Mouse (Mus musculus): ENCODE results near the gene Mphosph9.

The Mphosph9 gene

DNA sequence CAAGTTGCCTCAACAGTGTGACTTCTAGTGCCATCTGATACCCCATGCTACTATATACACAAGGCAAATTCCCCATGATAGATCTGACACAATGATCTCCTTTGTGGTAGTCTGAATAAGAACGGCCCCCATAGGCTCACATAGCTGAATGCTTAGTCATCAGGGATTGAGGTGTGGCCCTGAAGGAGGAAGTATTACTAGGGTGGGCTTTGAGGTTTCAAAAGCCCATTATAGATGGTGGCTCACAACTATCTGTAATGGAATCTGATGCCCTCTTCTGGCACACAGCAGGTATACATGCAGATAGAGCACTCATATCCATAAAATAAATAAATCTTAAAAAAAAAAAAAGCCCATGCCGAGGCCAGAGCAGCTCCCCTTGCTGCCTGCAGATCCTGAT lies 68.6 kb downstream of the Mphosph9 start:
- POLR2A ChIA-PET = interaction anchor here in 1 of 4 experiments (1.0 to 1.6 kb wide), 2 partner anchors 10 to 11 kb away, joined by 4 to 6 read pairs; no protein-coding TSS in a partner anchor
- CTCF ChIA-PET = interaction anchor here in 3 of 4 experiments (0.6 to 2.1 kb wide), 4 partner anchors 9 to 97 kb away, joined by 3 to 6 read pairs (median 4); no protein-coding TSS in a partner anchor

DNA sequence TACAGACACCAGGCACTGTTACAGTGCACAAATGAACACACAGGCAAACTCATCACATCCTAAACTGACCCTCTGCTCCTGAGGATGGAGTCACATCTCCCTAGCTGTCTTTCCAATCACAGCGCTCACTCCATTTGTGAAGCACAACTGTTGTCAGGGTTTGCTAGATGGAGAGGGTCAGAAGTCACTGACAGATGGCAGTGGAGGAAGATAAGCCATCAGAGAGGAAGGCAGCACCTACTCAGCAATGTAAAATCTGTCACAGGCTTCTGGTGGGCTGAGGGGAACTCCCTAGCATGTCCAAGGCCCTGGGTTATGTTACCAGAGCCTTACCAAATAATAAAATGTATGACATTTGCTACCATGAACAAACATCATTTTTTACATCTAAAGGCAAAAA lies 69.7 kb downstream of the Mphosph9 start:
- CTCF ChIA-PET = interaction anchor here in 1 of 4 experiments (0.8 kb wide), 1 partner anchor 95 kb away, joined by 5 read pairs; no protein-coding TSS in a partner anchor
- POLR2A ChIA-PET = interaction anchor here in 1 of 4 experiments (1.6 kb wide), 1 partner anchor 10 kb away, joined by 6 read pairs; no protein-coding TSS in a partner anchor

DNA sequence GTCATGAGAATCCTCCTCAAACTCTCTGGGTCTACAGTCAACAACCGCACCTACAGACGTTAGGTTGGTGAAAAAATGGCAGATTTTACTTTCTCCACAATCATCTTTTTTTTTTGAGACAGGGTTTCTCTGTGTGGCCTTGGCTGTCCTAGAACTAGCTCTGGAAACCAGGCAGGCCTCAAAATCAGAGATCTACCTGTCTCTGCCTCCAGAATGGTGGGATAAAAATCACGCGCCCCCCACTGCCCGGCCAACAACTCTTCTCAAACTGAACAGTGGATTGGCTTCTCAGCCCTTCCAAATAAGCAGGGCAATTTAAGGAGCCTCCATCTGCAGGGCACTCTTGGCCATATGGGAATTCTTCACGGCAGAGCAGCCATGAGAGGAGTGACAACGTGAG lies 72.6 kb downstream of the Mphosph9 start:
- POLR2A ChIA-PET = no interaction called here
- CTCF ChIA-PET = no interaction called here

DNA sequence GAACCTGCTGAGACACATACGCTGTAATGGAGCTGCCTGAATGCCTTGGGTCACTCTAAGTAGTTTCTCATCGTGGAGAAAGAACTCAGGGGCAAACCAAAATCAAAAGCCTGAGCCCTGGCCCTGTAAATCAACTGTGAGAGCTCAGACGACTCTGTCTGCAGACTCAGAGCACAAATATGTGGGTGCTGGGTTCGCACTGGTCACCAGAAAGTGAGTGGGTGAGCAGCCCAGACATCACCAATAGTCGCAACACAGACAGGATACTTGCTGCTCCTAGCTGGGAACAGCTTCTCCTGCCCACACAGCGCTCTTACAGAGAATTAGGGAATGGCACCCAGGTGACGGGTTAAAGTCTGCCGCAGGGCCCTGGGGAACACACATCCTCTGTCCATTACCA lies 74.2 kb downstream of the Mphosph9 start:
- POLR2A ChIA-PET = interaction anchor here in 2 of 4 experiments (0.5 to 2.1 kb wide), 12 partner anchors 9 to 1431 kb away, joined by 3 to 7 read pairs (median 4); partner anchors contain the start of genes 2810006K23Rik (in 1 of the 2) and Mphosph9 (in 1 of the 2)

DNA sequence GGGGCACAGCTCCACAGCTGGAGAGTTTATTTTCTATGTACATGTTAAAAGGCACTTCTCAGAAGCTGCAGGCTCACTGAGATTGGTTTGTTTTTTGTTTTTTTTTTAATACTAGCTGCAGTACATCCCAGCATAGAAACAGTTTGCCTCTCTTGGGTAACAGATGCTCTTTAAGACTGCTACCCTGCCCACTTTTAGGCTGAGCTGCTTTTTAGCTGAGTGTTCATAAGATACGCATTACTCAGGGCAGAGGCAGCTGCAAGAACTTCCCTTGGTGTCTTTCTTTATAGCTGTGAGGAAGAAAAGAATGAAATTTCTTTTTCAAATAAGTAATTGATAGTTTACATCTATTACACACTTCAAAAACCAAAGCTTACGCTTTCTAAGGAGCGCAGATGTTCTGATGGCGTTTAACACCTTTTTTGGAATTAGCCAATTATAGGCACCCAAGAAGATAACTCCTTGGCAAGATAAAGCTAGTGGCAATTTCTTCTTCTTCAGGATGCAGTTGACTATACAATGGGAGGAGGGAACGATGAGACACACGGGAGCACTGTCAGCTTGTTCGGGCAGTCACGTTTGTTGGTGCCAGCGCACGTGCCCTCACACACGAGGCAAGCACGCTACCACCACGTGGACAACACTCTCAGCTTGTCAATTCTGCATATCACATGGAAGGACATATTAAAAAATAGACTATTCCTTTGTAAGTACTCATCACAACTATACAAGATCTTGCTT lies 75.0 kb downstream of the Mphosph9 start:
- ChIA-PET CTCF (interaction anchor here in 3 of 4 experiments (0.6 to 1.2 kb wide), 4 partner anchors 90 to 622 kb away, joined by 3 to 7 read pairs (median 4); no protein-coding TSS in a partner anchor), POLR2A (interaction anchor here in 2 of 4 experiments (0.6 to 2.1 kb wide), 10 partner anchors 8 to 104 kb away, joined by 3 to 7 read pairs (median 4); partner anchors contain the start of genes 2810006K23Rik (in 1 of the 2) and Mphosph9 (in 1 of the 2))

More for the DNA sequence above, 74.2 kb downstream of the Mphosph9 start:
- CTCF ChIA-PET = interaction anchor here in 2 of 4 experiments (1.1 to 1.2 kb wide), 2 partner anchors 91 kb away, joined by 3 read pairs; no protein-coding TSS in a partner anchor

DNA sequence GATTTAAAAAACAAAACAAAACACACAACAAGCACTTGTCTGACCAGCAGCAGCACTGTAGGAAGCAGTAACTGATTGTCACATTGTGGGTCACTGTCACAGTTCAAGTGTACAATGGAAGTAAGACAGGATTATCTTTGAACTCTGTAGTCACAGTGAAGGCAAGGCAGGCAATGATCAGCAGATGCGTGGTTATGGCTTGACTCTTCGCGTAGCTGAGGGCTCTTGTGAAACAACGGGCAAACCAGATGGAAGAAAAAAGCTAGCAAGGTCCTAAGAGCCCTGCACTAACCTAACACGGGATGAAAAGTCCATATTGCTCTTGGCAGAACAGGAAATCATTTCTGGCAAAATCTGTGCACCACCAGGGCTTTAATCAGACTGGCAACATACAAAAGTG lies 76.7 kb downstream of the Mphosph9 start:
- ChIA-PET CTCF (no interaction called here), POLR2A (interaction anchor here in 3 of 4 experiments (0.6 to 1.6 kb wide), 7 partner anchors 9 to 249 kb away, joined by 3 to 8 read pairs (median 4); partner anchors contain the start of genes 2810006K23Rik (in 1 of the 3) and Mphosph9 (in 1 of the 3))

DNA sequence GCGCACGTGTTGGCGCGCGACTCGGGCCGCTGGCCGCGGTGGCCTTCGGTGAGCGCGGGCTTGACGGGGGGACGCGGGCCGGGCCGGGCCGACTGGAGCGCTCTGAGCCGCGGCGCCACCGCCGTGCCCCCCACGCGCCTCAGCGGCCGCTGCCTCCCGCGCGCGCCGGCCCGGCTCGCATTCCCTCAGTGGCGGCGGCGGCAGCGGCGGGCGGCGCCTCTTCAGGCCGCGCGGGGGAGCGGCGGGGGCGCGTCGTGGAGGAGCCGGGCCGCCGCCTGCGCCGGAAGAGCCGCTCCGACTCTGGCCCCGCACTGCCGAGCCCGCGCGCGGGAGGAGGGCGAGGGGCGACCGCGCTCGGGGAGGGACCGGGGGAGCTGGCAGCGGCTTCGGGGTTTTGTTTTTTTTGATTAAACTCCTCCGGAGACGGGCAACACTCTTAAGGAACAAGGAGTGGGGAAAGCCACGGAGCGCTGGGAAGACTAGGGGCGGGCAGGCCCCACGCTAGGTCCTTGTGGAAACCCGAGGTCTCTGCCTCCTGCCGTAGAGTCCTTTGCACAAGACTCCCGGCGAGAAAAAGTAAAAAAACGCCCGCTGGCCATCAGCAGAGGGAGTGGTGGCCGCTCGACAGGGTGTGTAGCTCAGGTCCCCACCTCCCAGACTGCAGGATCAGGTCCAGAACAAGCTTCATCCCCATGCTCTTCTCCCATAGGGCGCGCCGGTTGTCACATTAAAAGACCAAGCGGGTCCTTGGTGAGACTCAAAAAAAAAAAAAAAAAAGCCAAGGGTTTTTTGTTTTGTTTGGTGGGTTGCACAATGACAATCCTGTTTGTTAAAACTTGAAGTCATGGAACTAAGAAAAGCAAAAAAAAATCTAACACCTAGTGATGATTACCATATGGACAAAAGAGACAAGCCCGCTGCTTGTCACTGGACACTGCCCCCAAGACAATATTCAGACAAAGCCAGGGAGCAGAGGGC lies 77.9 kb downstream of the Mphosph9 start, which contains the start of gene Pitpnm2:
Gene Pitpnm2, minus strand, starts transcription at position 147 of the 978 bp plus-strand sequence.
- ChIA-PET CTCF (interaction anchor here in 2 of 4 experiments (0.6 to 0.8 kb wide), 8 partner anchors 9 to 1118 kb away, joined by 3 to 4 read pairs (median 3); partner anchors contain the start of gene Rhof (in 1 of the 2)), POLR2A (interaction anchor here (0.6 to 1.9 kb wide), 20 partner anchors 9 to 963 kb away, joined by 3 to 8 read pairs (median 4); partner anchors contain the start of genes 2810006K23Rik (in 1 of the 4) and Mphosph9 (in 1 of the 4))

DNA sequence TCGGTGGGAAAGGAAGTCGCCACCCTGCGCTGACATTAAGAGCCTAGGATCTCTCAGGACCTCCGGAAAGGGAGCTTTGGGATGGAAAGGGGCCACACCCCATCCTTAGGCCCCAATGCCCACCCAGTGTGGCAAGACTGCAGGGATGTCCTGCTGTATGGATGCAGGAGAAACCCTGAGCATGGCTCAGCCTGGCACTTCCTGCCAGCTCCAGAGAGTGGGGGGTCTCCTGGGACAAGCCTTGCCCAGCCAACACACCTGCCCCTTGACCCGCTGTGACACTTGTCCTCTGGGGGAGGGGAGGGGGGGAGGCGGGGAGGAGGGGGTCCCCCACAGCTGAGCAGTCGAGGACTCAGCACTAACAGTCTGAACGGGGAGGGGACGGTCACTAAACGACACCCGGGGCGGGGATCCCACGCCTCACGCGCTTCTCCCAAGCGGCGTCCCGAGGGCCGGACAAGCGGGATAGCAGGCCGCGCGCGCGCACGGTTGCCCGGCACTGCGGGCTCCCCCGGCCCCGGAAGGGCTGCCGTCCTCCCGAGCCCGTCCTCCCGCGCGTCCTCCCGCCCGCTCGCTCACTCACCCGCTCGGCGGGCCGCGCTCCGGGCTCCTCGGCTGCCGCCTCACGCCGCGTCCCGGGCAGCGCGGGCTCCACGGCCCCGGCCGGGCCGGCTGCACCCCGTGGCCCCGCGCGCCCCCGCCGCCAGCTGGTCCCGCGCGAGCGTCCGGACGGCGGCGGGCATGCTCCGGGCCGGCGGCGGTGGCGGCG lies 78.7 kb downstream of the Mphosph9 start:
- ChIA-PET CTCF (interaction anchor here in 1 of 4 experiments (0.6 kb wide), 1 partner anchor 35 kb away, joined by 5 read pairs; no protein-coding TSS in a partner anchor), POLR2A (interaction anchor here in 3 of 4 experiments (0.5 to 2.0 kb wide), 17 partner anchors 10 to 610 kb away, joined by 3 to 7 read pairs (median 3); partner anchors contain the start of genes 2810006K23Rik (in 1 of the 3), Mphosph9 (in 1 of the 3) and Rsrc2 (in 1 of the 3))

DNA sequence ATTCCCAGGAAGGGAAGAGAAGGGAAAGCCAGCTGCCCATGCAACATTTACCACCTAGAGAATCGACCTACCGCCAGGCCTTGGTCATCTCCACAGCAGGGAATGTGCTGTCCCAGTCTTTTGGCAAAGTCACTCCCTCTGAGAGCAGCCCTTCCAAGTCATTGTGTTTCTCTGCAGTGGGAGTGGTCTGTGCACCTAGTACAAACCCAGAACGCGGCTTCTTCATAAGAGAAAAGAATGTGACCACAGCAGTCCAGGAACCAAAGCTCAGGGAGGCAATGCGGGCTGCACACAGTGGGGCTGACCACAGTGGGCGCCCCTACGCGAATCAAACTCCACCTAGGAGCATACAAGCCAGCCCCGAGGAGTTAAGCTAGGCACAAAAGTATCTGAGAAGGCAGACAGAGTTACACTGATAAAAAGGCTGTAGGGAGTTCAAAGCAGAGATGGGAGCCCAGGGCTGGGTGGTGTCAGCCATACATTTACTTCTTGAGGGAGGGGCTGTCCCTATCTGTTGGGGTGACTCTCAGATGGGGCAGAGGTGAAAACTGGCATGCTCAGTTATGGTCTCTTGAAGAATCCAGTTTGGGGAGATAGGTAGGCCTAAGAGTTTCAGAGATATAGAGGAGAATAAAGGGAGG lies 79.7 kb downstream of the Mphosph9 start:
- POLR2A ChIA-PET = interaction anchor here in 3 of 4 experiments (0.6 to 2.0 kb wide), 12 partner anchors 10 to 175 kb away, joined by 3 to 7 read pairs (median 4); partner anchors contain the start of genes 2810006K23Rik (in 1 of the 3) and Mphosph9 (in 1 of the 3)
- CTCF ChIA-PET = interaction anchor here in 1 of 4 experiments (0.6 kb wide), 2 partner anchors 34 to 376 kb away, joined by 3 to 5 read pairs; no protein-coding TSS in a partner anchor

DNA sequence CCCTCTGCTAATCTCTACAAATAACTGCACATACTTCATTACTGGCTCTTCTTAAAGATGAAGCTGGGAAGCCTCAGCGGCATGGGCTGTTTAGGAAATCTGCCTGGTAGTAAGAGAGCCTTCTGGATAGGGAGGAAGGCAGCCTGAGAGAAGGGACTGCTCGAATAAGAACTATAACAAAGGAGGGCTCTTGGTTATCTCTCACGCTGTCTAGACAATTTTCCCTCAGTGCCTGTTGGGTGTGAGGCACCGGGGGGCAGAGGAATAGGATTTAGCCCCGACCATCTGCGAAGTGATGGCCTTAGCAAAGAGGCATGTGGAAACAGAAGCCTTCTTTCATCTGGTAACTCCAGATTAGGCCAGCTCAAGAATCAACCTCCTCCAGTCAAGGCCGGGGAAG lies 80.5 kb downstream of the Mphosph9 start:
- ChIA-PET CTCF (interaction anchor here in 2 of 4 experiments (0.6 to 0.7 kb wide), 2 partner anchors 37 to 162 kb away, joined by 3 to 4 read pairs; no protein-coding TSS in a partner anchor), POLR2A (interaction anchor here in 1 of 4 experiments (1.1 to 2.0 kb wide), 4 partner anchors 13 to 155 kb away, joined by 3 to 5 read pairs (median 4); no protein-coding TSS in a partner anchor)

DNA sequence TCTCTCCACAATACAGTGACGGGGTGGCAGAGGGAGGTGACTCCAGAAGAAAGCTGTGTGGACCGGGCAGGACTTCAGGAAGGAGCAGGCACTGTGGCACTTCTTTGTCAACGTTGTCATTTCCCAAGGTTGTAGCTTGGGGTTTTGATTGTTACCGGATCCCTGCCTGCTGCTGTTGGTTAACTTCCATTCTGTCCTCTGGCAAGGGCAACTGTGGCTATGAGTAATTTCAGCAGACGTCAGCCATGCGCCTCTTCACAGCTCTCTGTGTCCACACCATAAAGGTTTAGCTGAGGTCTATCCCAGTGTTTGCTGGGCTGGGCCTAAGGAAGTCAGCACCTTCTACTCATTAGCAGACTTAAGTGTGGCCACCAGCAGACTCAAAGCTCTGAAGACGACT lies 82.9 kb downstream of the Mphosph9 start:
- POLR2A ChIA-PET = interaction anchor here in 2 of 4 experiments (0.6 to 1.9 kb wide), 10 partner anchors 9 to 278 kb away, joined by 3 to 7 read pairs (median 3); partner anchors contain the start of genes 2810006K23Rik (in 1 of the 2), Mphosph9 (in 1 of the 2) and Ogfod2 (in 1 of the 2)
- CTCF ChIA-PET = no interaction called here

DNA sequence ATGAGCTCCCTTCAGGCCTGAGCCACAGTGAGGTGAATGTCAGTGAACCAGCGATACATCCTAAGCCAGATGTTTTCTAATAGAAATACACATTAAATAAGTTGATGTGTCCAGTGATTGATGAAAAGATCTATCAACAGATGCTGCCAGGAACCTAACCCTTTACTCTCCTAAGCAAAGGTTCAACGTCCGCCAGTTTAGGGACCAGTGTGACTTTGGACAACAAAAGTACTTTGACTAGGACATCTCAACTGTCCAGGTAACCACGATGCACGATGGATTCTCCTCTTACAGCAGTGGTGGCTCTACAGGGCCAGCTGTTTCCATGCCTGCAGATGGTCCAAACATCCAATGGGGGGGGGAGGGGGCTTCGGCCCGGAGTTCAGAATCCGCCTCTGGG lies 83.3 kb downstream of the Mphosph9 start:
- ChIA-PET POLR2A (interaction anchor here in 2 of 4 experiments (0.6 to 1.9 kb wide), 10 partner anchors 9 to 279 kb away, joined by 3 to 8 read pairs (median 3); partner anchors contain the start of gene Ogfod2 (in 1 of the 2)), CTCF (interaction anchor here in 1 of 4 experiments (0.6 kb wide), 1 partner anchor 1201 kb away, joined by 3 read pairs; no protein-coding TSS in a partner anchor)

DNA sequence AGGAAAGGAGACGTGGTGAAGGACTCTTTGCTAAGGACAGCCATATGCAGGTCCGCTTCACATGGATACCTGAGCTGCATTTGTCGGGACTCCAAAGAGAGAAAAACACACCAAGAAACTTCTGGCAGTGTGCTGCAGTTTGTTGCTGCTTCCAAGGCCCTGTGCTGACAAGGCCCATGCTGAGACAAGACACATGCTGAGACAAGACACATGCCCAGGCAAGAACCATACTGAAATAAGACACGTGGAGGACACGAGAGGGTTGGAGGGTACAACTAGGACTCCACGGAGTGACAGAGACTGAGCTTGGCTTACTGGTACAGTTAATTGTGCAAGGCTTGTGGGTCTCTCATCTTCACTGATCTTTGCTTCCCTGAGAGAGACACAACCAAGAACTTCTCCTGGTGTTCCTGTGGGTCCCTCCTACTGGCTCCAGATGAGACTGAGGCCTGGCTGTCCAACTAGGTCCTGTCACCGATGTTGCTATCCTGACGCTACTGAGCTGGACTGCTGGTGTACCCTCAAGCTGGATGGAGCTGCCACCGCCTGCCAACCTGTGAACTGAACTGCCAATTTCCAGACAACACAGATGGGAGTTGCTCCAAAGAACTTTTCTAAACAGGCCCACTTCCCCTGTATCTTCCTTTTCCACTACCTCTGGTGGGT lies 84.4 kb downstream of the Mphosph9 start:
- POLR2A ChIA-PET = interaction anchor here in 2 of 4 experiments (0.9 to 1.9 kb wide), 6 partner anchors 9 to 184 kb away, joined by 3 to 8 read pairs (median 4); partner anchors contain the start of genes 2810006K23Rik (in 1 of the 2) and Mphosph9 (in 1 of the 2)
- CTCF ChIA-PET = no interaction called here

DNA sequence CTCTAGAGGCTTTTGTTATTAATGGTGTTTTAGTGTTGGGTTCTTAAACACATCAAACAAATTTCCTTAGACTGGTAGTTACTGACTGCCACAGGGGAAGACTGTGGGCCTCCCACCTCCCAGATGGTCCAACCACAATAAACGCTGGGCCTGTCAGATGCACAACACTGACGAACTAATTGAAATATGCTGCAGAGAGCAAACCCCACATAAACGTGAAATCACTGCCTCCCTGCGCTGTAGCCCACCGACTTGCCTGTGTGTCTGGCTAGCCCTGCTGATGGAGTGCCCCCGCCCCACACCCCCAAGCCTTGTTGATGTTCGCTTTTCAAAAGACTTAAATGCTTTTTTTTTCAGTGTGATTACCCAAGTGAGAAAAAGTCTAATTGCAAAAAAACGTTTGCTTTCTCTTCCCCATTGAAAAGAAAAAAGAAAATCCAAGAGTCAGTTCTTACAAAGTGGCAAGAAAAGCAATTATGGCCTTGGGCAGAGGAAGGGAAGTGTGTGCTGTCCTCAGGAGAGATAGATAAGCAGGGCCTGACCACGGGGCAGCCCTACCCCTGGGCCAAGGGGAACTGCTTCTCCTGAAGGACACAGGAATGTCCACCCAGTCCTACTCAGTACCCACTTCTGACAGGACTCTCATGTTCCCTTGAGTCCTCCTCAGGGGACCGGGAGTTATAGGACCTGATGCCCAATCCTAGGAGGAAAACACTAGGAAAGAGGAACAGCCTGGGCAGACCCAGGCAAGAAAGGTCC lies 85.9 kb downstream of the Mphosph9 start:
- CTCF ChIA-PET = interaction anchor here in 3 of 4 experiments (0.5 to 0.9 kb wide), 3 partner anchors 32 to 131 kb away, joined by 3 to 5 read pairs (median 3); no protein-coding TSS in a partner anchor
- POLR2A ChIA-PET = interaction anchor here in 2 of 4 experiments (0.6 to 1.4 kb wide), 6 partner anchors 8 to 1227 kb away, joined by 3 to 7 read pairs (median 4); partner anchors contain the start of genes Orai1 (in 1 of the 2) and Pitpnm2 (in 1 of the 2)

Measured in embryonic stem cell, embryonic (primary cell).